Mouse (Mus musculus) megakaryocyte, embryonic 14.5 days (primary cell): ENCODE measurements around the gene Mbd6.

Source experiments
- FLI1 ChIP-seq: IDR thresholded peaks from 2 replicates; pipeline ENCODE4 v1.6.1; 2012; ENCODE audit warnings: low read length, inconsistent platforms, mixed read lengths
- GATA1 ChIP-seq: IDR thresholded peaks from 3 replicates; pipeline ENCODE4 v1.6.1; 2012; ENCODE audit warnings: mixed read lengths, low read length, inconsistent platforms, borderline replicate concordance

GRCm38 (mm10) chr10:127291881-127292638, 3.2 kb upstream of the Mbd6 start:
- TF ChIP-seq GATA1 (no peak), FLI1 (no peak)
